Mouse (Mus musculus) forebrain, embryonic 12.5 days (tissue): Measurements from ENCODE around the gene Fcrlb. TPM values are rescaled to one million over a fixed set of nuclear protein-coding genes. Genes with fewer than 3 reads are reported as not detected.
A peak's percentile ranks its signal among the peaks of the same experiment; 100 is the strongest.

Experiments used
- ATAC-seq: fragments of 200-750 bp; cut with Nextera tagmentation; 2 replicates; pipeline ENCODE4 v1.8.0; 2017; ENCODE audit warnings: moderate TSS enrichment; ENCODE audit not compliant: low FRiP score
- H3K27ac ChIP-seq: fragments of 300-500 bp; sonication (generic); 2 replicates; pipeline ENCODE4 v1.5.1; 2016; ENCODE audit warnings: mild to moderate bottlenecking
- H3K27me3 ChIP-seq: fragments of 300-500 bp; sonication (generic); 2 replicates; pipeline ENCODE4 v1.6.1; 2016; ENCODE audit warnings: mild to moderate bottlenecking
- H3K36me3 ChIP-seq: fragments of 300-500 bp; sonication (generic); replicated peaks from 2 replicates; pipeline ENCODE4 v1.6.1; 2016; ENCODE audit warnings: mild to moderate bottlenecking
- H3K4me1 ChIP-seq: fragments of 300-500 bp; sonication (generic); 2 replicates; pipeline ENCODE4 v1.6.1; 2016
- H3K4me2 ChIP-seq: fragments of 300-500 bp; sonication (generic); 2 replicates; pipeline ENCODE4 v1.6.1; 2016; ENCODE audit warnings: mild to moderate bottlenecking, moderate library complexity
- H3K4me3 ChIP-seq: fragments of 300-500 bp; sonication (generic); replicated peaks from 2 replicates; pipeline ENCODE4 v1.5.1; 2016; ENCODE audit warnings: mild to moderate bottlenecking
- H3K9ac ChIP-seq: fragments of 300-500 bp; sonication (generic); 2 replicates; pipeline ENCODE4 v1.6.1; 2016; ENCODE audit warnings: mild to moderate bottlenecking
- H3K9me3 ChIP-seq: fragments of 300-500 bp; sonication (generic); 2 replicates; pipeline ENCODE4 v1.6.1; 2016
- WGBS: fragments of 180-500 bp; shearing (Covaris S2); methylation state at CpG from one replicate; pipeline ENCODE4 v1.1.7; 2016; 5-methylcytosine and 5-hydroxymethylcytosine counted together
- polyA plus RNA-seq: library from polyadenylated mRNA; unstranded; fragments of >200 nt; fragmentation: Nextera tagmentation; extraction: Ambion mirVana; gene quantifications from 2 replicates; pipeline ENCODE4 v1.2.1, GENCODE M21; 2016

Fcrlb gene
- polyA plus RNA-seq, 1 experiment from 2014 or later = not detected

DNA sequence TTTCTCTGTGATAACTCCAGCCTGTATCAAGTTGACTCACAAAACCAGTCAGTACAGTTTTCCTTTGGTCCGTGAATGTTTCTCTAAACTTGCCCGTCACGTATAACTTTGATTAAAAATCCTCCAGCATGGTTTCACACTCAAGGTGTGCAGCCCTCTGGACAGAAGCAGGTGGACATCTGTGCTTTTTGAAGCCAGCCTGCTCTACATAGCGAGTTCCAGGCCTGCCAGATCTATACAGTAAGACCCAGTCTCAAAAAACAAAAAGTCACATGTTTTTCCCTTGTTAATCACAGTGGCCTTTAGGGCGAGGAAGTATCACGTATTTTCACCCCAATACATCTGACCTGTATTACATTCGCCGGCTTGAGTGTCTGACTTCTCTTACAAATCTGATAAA, 28.4 kb downstream of the Fcrlb start:
- Histone ChIP-seq H3K27me3 (no peaks in the 10 kb centered on the region), H3K4me2 (peak overlapping the region; percentile 75), H3K4me1 (peaks cover 10% of the 10 kb centered on the region), H3K9ac (peak overlapping the region; percentile 88), H3K9me3 (no peaks in the 10 kb centered on the region), H3K27ac (no peak overlapping the region), H3K36me3 (peaks cover 3% of the 10 kb centered on the region), H3K4me3 (peak overlapping the region; percentile 80)
- peak; percentile 27; the same call in 1 of the 2 replicates for ATAC-seq
- WGBS = 33% methylated on average over 8 of the region's 8 CpGs

DNA sequence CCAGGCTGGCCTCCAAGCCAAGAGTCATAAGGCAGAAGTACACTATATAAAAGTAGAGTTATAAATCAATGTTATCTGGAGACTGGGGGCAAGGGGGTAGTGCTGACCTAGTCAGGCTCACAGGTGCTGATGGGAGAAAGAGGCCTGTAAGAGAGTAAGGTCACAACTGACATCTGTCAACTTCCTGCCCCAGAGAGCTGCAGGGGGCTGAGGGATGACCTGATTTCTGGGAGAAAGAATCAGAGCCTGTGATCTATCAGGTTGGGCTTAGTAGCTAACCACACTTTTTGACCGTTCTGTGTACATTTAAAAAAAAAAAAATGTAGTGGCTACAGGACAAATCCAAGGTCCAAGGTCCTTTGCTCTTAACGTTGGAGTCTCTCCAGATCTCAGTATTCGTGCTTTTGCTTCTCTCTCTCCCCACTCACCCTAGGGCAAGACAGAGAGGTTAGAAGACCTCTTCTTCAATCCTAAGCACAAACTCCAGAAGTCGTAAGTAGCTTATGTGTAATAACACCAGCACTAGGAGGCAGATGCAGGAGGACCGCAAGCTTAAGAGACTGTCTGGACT, 29.7 kb downstream of the Fcrlb start:
- no peak overlapping the region for H3K9ac ChIP-seq
- H3K27me3 ChIP-seq = no peaks in the 10 kb centered on the region
- H3K9me3 ChIP-seq = no peaks in the 10 kb centered on the region
- 88% methylated on average over 5 of the region's 5 CpGs for WGBS
- no peak overlapping the region for H3K27ac ChIP-seq
- H3K4me3 ChIP-seq = no peak overlapping the region
- no peak overlapping the region for H3K4me2 ChIP-seq
- H3K4me1 ChIP-seq = peaks cover 10% of the 10 kb centered on the region
- peaks cover 8% of the 10 kb centered on the region for H3K36me3 ChIP-seq
- no peak for ATAC-seq

DNA sequence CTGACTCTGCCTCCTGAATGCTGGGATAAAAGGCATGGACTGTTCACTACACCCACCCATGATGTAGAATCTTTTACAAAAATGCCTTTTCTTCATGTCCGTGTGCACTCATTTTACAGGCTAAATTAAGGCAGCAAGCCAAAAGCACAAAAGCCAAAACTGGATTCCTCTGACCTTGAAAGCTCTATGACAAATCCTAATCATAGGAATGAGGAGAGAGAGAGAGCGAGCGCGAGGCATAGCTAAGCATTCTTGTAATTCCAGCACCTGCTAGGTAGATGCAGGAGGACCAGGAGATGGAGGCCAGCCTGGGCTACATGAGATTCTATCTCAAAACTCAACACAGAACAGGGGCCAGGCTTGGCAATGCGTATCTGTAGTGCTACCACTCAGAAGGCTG, 35.8 kb downstream of the Fcrlb start:
- Histone ChIP-seq H3K4me1 (no peaks in the 10 kb centered on the region), H3K36me3 (peaks cover 20% of the 10 kb centered on the region), H3K4me2 (no peak overlapping the region), H3K9me3 (no peaks in the 10 kb centered on the region), H3K4me3 (no peak overlapping the region), H3K27ac (no peak overlapping the region), H3K27me3 (no peaks in the 10 kb centered on the region), H3K9ac (no peak overlapping the region)
- WGBS = 96% methylated on average over 5 of the region's 5 CpGs
- ATAC-seq = no peak

DNA sequence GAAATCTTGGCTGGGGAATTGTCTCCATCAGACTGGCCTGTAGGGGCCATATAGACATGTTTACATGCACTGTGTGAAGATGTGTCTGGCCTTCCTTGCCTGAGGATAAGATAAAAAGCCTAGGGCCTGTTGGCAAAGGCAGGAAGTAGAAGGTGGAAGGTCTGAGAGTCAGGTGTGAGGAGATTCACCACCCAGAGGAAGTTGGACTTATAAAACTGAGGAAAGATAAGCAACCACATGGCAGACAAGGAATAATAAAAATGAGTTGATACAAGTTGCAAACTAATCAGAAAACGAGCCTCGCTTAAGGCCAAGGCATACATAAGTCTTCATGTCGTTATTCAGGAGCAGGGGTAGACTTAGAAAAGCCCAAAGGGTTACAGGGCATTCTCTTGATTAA, 37.1 kb downstream of the Fcrlb start:
- no peak for ATAC-seq
- Histone ChIP-seq H3K36me3 (peaks cover 20% of the 10 kb centered on the region), H3K4me3 (no peak overlapping the region), H3K4me2 (no peak overlapping the region), H3K9me3 (no peaks in the 10 kb centered on the region), H3K4me1 (no peaks in the 10 kb centered on the region), H3K9ac (no peak overlapping the region), H3K27ac (no peak overlapping the region), H3K27me3 (no peaks in the 10 kb centered on the region)
- 87% methylated on average over 3 of the region's 3 CpGs for WGBS

DNA sequence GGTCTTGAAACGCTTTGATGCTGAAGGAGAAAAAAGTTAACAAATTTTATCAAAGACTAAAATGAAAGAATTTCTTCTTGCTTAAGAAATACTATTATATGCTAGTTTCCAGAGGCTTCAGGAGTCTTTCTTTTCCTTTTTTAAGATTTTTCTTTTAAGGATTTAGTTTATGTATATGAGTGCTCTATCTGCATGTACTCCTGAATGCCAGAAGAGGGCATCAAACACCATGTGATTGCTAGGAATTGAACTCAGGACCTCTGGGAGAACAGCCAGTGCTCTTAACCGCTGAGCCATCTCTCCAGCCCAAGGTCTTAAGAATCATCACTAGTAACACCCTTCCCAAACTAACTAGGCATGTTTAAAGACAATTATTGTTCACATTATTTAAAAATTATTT, 40.8 kb downstream of the Fcrlb start:
- Histone ChIP-seq H3K4me3 (no peak overlapping the region), H3K36me3 (peaks cover 10% of the 10 kb centered on the region), H3K9ac (no peak overlapping the region), H3K27ac (no peak overlapping the region), H3K4me2 (no peak overlapping the region), H3K9me3 (no peaks in the 10 kb centered on the region), H3K27me3 (no peaks in the 10 kb centered on the region), H3K4me1 (peaks cover 2% of the 10 kb centered on the region)
- WGBS = 92% methylated on average over 2 of the region's 2 CpGs
- ATAC-seq = no peak

DNA sequence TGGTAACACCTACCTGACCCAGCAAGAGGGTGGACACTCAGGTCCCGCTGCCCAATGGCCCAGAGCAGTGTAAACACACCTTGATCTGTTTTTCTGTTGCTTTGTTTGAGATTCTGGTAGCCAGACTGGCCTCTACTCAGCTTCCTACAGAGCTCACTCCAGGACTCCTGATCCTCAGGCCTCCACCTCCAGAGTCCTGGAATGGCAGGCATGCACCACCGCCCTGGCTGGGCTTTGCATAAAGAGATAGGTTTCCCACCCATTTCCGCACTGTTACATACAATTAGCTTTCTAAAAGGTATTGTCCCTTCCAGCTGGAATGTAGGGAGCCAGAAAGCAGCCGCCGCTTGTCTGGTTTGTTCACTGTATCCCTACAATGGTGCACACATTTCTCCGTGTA, 41.3 kb downstream of the Fcrlb start:
- Histone ChIP-seq H3K4me2 (no peak overlapping the region), H3K36me3 (peaks cover 5% of the 10 kb centered on the region), H3K4me1 (peaks cover 8% of the 10 kb centered on the region), H3K4me3 (no peak overlapping the region), H3K9me3 (no peaks in the 10 kb centered on the region), H3K27ac (no peak overlapping the region), H3K9ac (no peak overlapping the region), H3K27me3 (no peaks in the 10 kb centered on the region)
- ATAC-seq = no peak
- WGBS = 85% methylated on average over 6 of the region's 6 CpGs

DNA sequence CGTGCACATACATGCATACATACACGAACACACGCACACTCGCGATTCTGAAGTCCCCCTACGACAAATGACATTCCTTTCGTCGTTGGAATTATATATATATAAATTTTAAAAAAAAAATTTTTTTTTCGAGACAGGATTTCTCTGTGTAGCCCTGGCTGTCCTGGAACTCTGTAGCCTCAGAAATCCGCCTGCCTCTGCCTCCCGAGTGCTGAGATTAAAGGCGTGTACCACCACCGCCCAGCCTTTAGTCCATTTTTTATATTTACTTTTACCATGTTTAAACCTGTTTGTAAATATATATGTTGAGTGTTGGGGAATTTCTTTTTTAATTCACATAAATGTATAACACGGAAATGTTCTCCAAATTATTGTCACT, 43.8 kb downstream of the Fcrlb start:
- H3K36me3 ChIP-seq = no peaks in the 10 kb centered on the region; the same call in none of the 2 replicates
- H3K9ac ChIP-seq = peak overlapping the region; percentile 65
- no peak overlapping the region for H3K27ac ChIP-seq
- ATAC-seq = peak; percentile 34; the same call in 1 of the 2 replicates
- H3K9me3 ChIP-seq = no peaks in the 10 kb centered on the region
- H3K4me1 ChIP-seq = peaks cover 9% of the 10 kb centered on the region
- 16% methylated on average over 14 of the region's 14 CpGs for WGBS
- H3K27me3 ChIP-seq = no peaks in the 10 kb centered on the region
- peak overlapping the region; percentile 89 for H3K4me3 ChIP-seq
- peak overlapping the region; percentile 85 for H3K4me2 ChIP-seq

DNA sequence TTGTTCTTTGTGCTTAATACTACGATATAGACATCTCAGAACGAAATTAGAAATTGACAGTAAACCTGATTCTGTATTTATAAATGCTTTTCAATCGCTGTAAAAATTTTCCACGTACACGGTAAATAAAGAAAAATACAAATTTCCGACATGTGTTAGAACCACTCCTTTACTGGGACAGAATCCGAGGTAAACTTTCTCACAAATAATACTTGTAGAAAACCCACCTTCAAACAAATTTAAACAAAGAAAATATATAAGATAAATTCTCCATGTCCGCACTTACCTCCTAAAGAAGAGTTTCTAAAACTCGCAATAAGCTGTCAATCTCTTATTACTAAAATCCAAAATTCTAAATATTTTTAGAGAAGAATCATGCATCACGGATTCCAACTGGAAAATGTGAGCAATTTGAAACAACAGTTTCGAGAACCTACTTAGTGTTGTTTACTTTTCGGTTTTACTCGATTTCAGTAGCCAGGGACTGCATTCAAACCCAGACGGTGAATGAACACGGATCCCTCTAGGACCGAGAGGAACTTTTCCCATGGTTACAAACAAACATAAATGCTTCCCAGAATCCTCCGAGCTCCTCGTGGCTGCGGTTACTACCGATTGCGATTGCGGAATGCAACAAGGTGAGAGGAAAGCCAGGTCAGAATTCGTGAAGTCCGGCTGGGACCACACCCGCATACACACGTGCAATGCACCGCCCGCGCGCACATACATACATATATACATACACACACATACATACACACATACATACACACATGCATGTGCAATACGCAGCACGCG, 44.4 kb downstream of the Fcrlb start:
- Histone ChIP-seq H3K9ac (peak overlapping the region; percentile 65), H3K4me1 (peaks cover 9% of the 10 kb centered on the region), H3K9me3 (no peaks in the 10 kb centered on the region), H3K36me3 (no peaks in the 10 kb centered on the region; the same call in none of the 2 replicates), H3K27me3 (no peaks in the 10 kb centered on the region), H3K27ac (no peak overlapping the region), H3K4me3 (peak overlapping the region; percentile 89), H3K4me2 (peak overlapping the region; percentile 85)
- peak; percentile 87 for ATAC-seq
- under 1% methylated on average over 33 of the region's 33 CpGs for WGBS

DNA sequence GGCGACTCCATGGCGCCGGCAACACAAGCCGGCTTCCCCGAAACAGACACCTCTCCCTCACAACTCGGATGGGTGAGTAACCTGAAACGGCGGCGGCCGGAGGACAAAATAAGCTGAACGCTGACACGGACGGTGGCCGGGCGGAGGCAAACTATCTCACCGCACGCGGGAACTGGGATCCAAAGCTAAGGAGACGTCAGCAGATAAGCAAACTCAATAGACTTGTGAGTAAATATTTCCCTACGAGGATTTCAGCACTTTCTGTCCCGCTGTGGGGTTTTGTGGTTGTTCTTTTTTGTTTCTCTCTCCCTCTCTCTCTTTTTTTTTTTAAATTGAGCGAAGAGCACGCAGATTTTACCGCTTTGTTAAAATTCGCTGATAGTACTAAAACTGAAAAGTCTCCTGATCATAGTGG, 45.0 kb downstream of the Fcrlb start, which contains the start of gene Atf6:
Gene Atf6 (minus strand): TSS at position 81 of the 415 bp plus-strand sequence.
- peak within 1 kb of the TSS; percentile 85 for H3K4me2 ChIP-seq
- ATAC-seq = peak; percentile 70
- peak within 1 kb of the TSS; percentile 80 for H3K9ac ChIP-seq
- H3K4me3 ChIP-seq = peak within 1 kb of the TSS; percentile 89
- H3K4me1 ChIP-seq = peaks cover 9% of the 10 kb centered on the region
- H3K27ac ChIP-seq = peak within 1 kb of the TSS; percentile 61
- H3K9me3 ChIP-seq = no peaks in the 10 kb centered on the region
- H3K36me3 ChIP-seq = no peaks in the 10 kb centered on the region; the same call in 1 of the 2 replicates
- no peaks in the 10 kb centered on the region for H3K27me3 ChIP-seq
- WGBS = under 1% methylated on average over 25 of the region's 25 CpGs

DNA sequence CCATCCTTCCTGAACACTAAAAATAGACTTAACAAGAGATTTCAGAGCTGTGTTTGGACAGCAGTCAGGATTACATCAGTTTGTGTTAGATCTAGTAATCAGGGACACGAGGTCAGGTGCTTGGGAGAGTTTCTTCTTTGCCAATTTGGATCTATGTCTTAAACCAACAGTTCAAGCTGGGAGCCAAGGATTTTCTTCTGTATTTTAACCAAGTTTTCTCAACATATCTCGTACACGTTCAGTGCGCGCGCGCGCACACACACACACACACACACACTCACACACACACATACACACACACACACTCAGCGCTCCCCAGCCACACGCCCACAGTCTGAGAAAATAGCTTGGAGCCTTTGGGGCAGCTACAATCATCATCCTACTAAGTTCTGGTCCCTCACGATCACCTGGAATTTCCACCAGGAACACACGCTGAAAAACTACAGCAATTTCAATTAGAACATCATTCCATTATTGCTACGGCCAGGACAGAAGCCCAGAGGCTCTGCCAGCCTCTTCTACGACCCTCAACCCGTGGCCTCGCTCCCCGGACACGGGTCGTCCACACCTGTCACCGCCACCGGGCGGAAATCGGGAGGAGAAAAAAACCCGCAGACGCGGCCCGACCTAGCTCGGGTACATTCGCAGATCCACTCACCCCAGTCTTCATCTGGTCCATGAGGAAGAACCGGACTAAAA, 45.6 kb downstream of the Fcrlb start:
- H3K9ac ChIP-seq = peak overlapping the region; percentile 80
- peak overlapping the region; percentile 61 for H3K27ac ChIP-seq
- WGBS = 4% methylated on average over 30 of the region's 30 CpGs
- no peaks in the 10 kb centered on the region for H3K27me3 ChIP-seq
- peak; percentile 47 for ATAC-seq
- H3K36me3 ChIP-seq = no peaks in the 10 kb centered on the region; the same call in 1 of the 2 replicates
- no peaks in the 10 kb centered on the region for H3K9me3 ChIP-seq
- H3K4me1 ChIP-seq = peaks cover 9% of the 10 kb centered on the region
- peak overlapping the region; percentile 89 for H3K4me3 ChIP-seq
- H3K4me2 ChIP-seq = peak overlapping the region; percentile 85

DNA sequence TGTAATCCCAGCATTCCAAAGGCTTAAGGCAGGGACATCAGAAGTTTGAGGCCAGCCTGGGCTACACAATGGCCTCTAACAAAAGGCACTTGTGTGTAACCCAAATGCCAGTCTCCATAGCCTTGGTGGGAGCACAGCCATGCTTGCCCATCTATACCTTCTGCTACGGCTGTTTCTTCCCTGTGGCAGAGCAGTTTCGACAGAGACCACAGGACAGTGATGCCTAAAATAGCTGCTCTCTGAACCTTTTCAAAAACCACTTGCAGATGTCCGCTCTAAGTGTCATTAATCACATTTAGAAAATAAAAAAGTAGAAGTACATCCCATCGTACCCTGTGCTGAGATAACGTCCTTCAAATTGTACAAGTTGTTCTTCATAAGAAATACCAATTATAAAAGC, 47.3 kb downstream of the Fcrlb start:
- no peak overlapping the region for H3K27ac ChIP-seq
- WGBS = 93% methylated on average over 5 of the region's 5 CpGs
- no peaks in the 10 kb centered on the region for H3K36me3 ChIP-seq
- H3K9me3 ChIP-seq = no peaks in the 10 kb centered on the region
- H3K4me1 ChIP-seq = peaks cover 9% of the 10 kb centered on the region
- no peak for ATAC-seq
- H3K4me3 ChIP-seq = no peak overlapping the region
- H3K9ac ChIP-seq = no peak overlapping the region
- no peak overlapping the region for H3K4me2 ChIP-seq
- H3K27me3 ChIP-seq = no peaks in the 10 kb centered on the region

DNA sequence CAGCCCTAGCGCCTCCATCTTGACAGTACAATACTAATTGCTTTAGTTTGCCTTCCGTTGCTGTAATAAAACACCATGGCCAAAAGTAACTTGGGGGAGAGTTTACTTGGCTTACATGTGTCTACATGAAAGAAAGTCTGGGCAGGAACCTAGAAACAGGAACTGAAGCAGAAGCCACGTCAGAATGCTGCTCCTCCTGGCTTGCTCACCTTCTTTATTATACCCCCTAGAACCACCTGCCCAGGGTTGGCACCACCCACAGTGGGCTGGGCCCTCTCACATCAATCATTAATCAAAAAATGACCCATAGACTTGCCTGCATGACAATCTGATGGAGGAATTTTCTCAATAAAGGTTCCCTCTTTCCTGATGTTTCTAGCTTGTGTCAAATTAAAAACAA, 48.0 kb downstream of the Fcrlb start:
- H3K27ac ChIP-seq = no peak overlapping the region
- no peak overlapping the region for H3K4me2 ChIP-seq
- H3K27me3 ChIP-seq = no peaks in the 10 kb centered on the region
- H3K36me3 ChIP-seq = no peaks in the 10 kb centered on the region
- no peak overlapping the region for H3K9ac ChIP-seq
- no peak overlapping the region for H3K4me3 ChIP-seq
- no peaks in the 10 kb centered on the region for H3K9me3 ChIP-seq
- no peak for ATAC-seq
- 85% methylated on average over 3 of the region's 3 CpGs for WGBS
- H3K4me1 ChIP-seq = peaks cover 9% of the 10 kb centered on the region
